Mouse (Mus musculus): ENCODE measurements around the gene Grk3. TPM values are rescaled to one million over a fixed set of nuclear protein-coding genes. Genes with fewer than 3 reads are reported as not detected.

The Grk3 gene
- polyA plus RNA-seq, 2 experiments, result 1.4 to 2.0 TPM

- no peak overlapping the region for H3K9ac ChIP-seq (replicated peaks)
- H3K4me1 ChIP-seq (replicated peaks; ENCODE audit: control insufficient read depth in 2 of 2, insufficient read depth in 2 of 2, low read length in 1 of 2), result no peaks in the 10 kb centered on the region
- no peaks in the 10 kb centered on the region for H3K36me3 ChIP-seq (replicated peaks; ENCODE audit: control insufficient read depth, insufficient read depth, low read depth)
- H3K4me3 ChIP-seq (ENCODE audit: insufficient read depth in 1 of 2, low read depth in 2 of 2, low read length in 2 of 2), result no peak overlapping the region
- DNase-seq (ENCODE audit: low read depth in 3 of 3, low spot score in 3 of 3), result no peak
- H3K4me2 ChIP-seq (ENCODE audit: low read depth), result no peak overlapping the region
- TF ChIP-seq EP300 (IDR thresholded peaks at IDR 0.05; ENCODE audit: low read depth) (no peak), CTCF (IDR thresholded peaks at IDR 0.05; ENCODE audit: low read depth) (no peak)
- H3K27me3 ChIP-seq (ENCODE audit: control insufficient read depth, insufficient read depth, low read length), result no peaks in the 10 kb centered on the region
- ATAC-seq (ENCODE audit: insufficient read depth), result no peak
- no peak overlapping the region for H3K27ac ChIP-seq
- no peaks in the 10 kb centered on the region for H3K9me3 ChIP-seq (ENCODE audit: control insufficient read depth, low read length)
- 74% methylated on average over 8 of the region's 8 CpGs for WGBS (ENCODE audit: insufficient replicate concordance)
Observed at GRCm38 (mm10) chr5:112924806-112925205, 90.8 kb downstream of the Grk3 start.

- DNase-seq (ENCODE audit: low read depth in 3 of 3, low spot score in 3 of 3) (no peak), ATAC-seq (ENCODE audit: insufficient read depth) (no peak)
- Histone ChIP-seq H3K4me3 (ENCODE audit: insufficient read depth in 1 of 2, low read depth in 2 of 2, low read length in 2 of 2) (no peak overlapping the region), H3K27me3 (ENCODE audit: control insufficient read depth, insufficient read depth, low read length) (no peaks in the 10 kb centered on the region), H3K9ac (replicated peaks) (no peak overlapping the region), H3K4me1 (replicated peaks; ENCODE audit: control insufficient read depth in 2 of 2, insufficient read depth in 2 of 2, low read length in 1 of 2) (no peaks in the 10 kb centered on the region), H3K9me3 (ENCODE audit: control insufficient read depth, low read length) (no peaks in the 10 kb centered on the region), H3K27ac (no peak overlapping the region), H3K4me2 (ENCODE audit: low read depth) (no peak overlapping the region), H3K36me3 (replicated peaks; ENCODE audit: control insufficient read depth, insufficient read depth, low read depth) (no peaks in the 10 kb centered on the region)
- TF ChIP-seq EP300 (IDR thresholded peaks at IDR 0.05; ENCODE audit: low read depth), result no peak
- TF ChIP-seq CTCF (IDR thresholded peaks at IDR 0.05; ENCODE audit: low read depth), result no peak
- 80% methylated on average over 14 of the region's 14 CpGs for WGBS (ENCODE audit: insufficient replicate concordance)
Observed at GRCm38 (mm10) chr5:112923841-112924240, 91.8 kb downstream of the Grk3 start.

- no peak for DNase-seq (ENCODE audit: low read depth in 3 of 3, low spot score in 3 of 3)
- H3K27ac ChIP-seq, result no peak overlapping the region
- TF ChIP-seq CTCF (IDR thresholded peaks at IDR 0.05; ENCODE audit: low read depth) (no peak), EP300 (IDR thresholded peaks at IDR 0.05; ENCODE audit: low read depth) (no peak)
- H3K27me3 ChIP-seq (ENCODE audit: control insufficient read depth, insufficient read depth, low read length), result no peaks in the 10 kb centered on the region
- no peak for ATAC-seq (ENCODE audit: insufficient read depth)
- H3K36me3 ChIP-seq (replicated peaks; ENCODE audit: control insufficient read depth, insufficient read depth, low read depth), result no peaks in the 10 kb centered on the region
- no peak overlapping the region for H3K4me3 ChIP-seq (ENCODE audit: insufficient read depth in 1 of 2, low read depth in 2 of 2, low read length in 2 of 2)
- H3K4me2 ChIP-seq (ENCODE audit: low read depth), result no peak overlapping the region
- H3K9me3 ChIP-seq (ENCODE audit: control insufficient read depth, low read length), result no peaks in the 10 kb centered on the region
- H3K9ac ChIP-seq (replicated peaks), result no peak overlapping the region
- H3K4me1 ChIP-seq (replicated peaks; ENCODE audit: control insufficient read depth in 2 of 2, insufficient read depth in 2 of 2, low read length in 1 of 2), result no peaks in the 10 kb centered on the region
Observed at GRCm38 (mm10) chr5:112921914-112922313, 93.7 kb downstream of the Grk3 start.

- Histone ChIP-seq H3K4me1 (replicated peaks; ENCODE audit: control insufficient read depth in 2 of 2, insufficient read depth in 2 of 2, low read length in 1 of 2) (no peaks in the 10 kb centered on the region), H3K27me3 (ENCODE audit: control insufficient read depth, insufficient read depth, low read length) (no peaks in the 10 kb centered on the region), H3K36me3 (replicated peaks; ENCODE audit: control insufficient read depth, insufficient read depth, low read depth) (no peaks in the 10 kb centered on the region), H3K4me3 (ENCODE audit: insufficient read depth in 1 of 2, low read depth in 2 of 2, low read length in 2 of 2) (no peak overlapping the region), H3K4me2 (ENCODE audit: low read depth) (no peak overlapping the region), H3K9ac (replicated peaks) (no peak overlapping the region), H3K9me3 (ENCODE audit: control insufficient read depth, low read length) (no peaks in the 10 kb centered on the region), H3K27ac (no peak overlapping the region)
- 75% methylated on average over 5 of the region's 5 CpGs for WGBS (ENCODE audit: insufficient replicate concordance)
- DNase-seq (ENCODE audit: low read depth in 3 of 3, low spot score in 3 of 3) (no peak), ATAC-seq (ENCODE audit: insufficient read depth) (no peak)
- TF ChIP-seq EP300 (IDR thresholded peaks at IDR 0.05; ENCODE audit: low read depth) (no peak), CTCF (IDR thresholded peaks at IDR 0.05; ENCODE audit: low read depth) (no peak)
Observed at GRCm38 (mm10) chr5:112910381-112910780, 105.2 kb downstream of the Grk3 start.

- DNase-seq (ENCODE audit: low read depth in 3 of 3, low spot score in 3 of 3) (no peak), ATAC-seq (ENCODE audit: insufficient read depth) (no peak)
- H3K27ac ChIP-seq, result no peak overlapping the region
- H3K4me2 ChIP-seq (ENCODE audit: low read depth), result no peak overlapping the region
- no peak for TF ChIP-seq EP300 (IDR thresholded peaks at IDR 0.05; ENCODE audit: low read depth)
- no peak for TF ChIP-seq CTCF (IDR thresholded peaks at IDR 0.05; ENCODE audit: low read depth)
- 39% methylated on average over 2 of the region's 2 CpGs for WGBS (ENCODE audit: insufficient replicate concordance)
- H3K36me3 ChIP-seq (replicated peaks; ENCODE audit: control insufficient read depth, insufficient read depth, low read depth), result no peaks in the 10 kb centered on the region
- H3K9ac ChIP-seq (replicated peaks), result no peak overlapping the region
- no peaks in the 10 kb centered on the region for H3K4me1 ChIP-seq (replicated peaks; ENCODE audit: control insufficient read depth in 2 of 2, insufficient read depth in 2 of 2, low read length in 1 of 2)
- H3K27me3 ChIP-seq (ENCODE audit: control insufficient read depth, insufficient read depth, low read length), result no peaks in the 10 kb centered on the region
- no peaks in the 10 kb centered on the region for H3K9me3 ChIP-seq (ENCODE audit: control insufficient read depth, low read length)
- no peak overlapping the region for H3K4me3 ChIP-seq (ENCODE audit: insufficient read depth in 1 of 2, low read depth in 2 of 2, low read length in 2 of 2)
Observed at GRCm38 (mm10) chr5:112908169-112908614, 107.4 kb downstream of the Grk3 start.

Data from liver, embryonic 14.5 days (tissue).